Mouse (Mus musculus) embryonic stem cell, embryonic (primary cell): ENCODE measurements around the gene Megf9.

Source experiments
- CTCF ChIA-PET, 4 experiments: fragments of 300-600 bp in 2 of 4; fragments of 350-600 bp in 2 of 4; sonication (Branson Sonifier 250); formaldehyde crosslinking; loops; one replicate each; lab custom pipeline; 2022; ENCODE audit warnings: inconsistent platforms in 2 of 4; lab: Charles Lee
- POLR2A ChIA-PET, 4 experiments: fragments of 300-600 bp in 2 of 4; fragments of 350-600 bp in 2 of 4; sonication (Branson Sonifier 250); formaldehyde crosslinking; loops; one replicate each; lab custom pipeline; 2022; ENCODE audit warnings: antibody characterized with exemption in 4 of 4, inconsistent platforms in 1 of 4; lab: Charles Lee

Gene Megf9

GRCm38 (mm10) chr4:70391760-70392372 lies 142.9 kb downstream of the Megf9 start:
- POLR2A ChIA-PET, result no interaction called here
- CTCF ChIA-PET, result no interaction called here

GRCm38 (mm10) chr4:70391073-70391472 lies 143.7 kb downstream of the Megf9 start:
- CTCF ChIA-PET, result no interaction called here
- POLR2A ChIA-PET, result no interaction called here

DNA sequence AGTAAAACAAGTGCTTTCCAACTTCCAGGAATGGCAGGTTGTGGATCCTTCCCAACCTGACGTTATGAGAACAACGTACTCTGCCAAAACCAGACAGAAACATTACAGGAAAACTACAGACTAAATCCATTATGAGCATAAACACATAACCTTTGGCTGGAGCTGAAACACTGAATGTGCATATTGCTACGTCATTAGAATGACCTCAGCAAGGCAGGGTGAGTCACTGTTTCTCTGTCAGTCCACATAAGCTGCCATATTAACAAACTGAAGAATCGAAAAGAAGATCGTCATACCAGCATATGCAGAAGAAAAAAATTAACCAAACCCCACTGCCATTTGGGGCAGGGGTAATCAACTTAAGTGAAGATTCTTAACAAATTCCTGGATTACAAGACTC lies 148.6 kb downstream of the Megf9 start:
- POLR2A ChIA-PET, result no interaction called here
- CTCF ChIA-PET, result no interaction called here

DNA sequence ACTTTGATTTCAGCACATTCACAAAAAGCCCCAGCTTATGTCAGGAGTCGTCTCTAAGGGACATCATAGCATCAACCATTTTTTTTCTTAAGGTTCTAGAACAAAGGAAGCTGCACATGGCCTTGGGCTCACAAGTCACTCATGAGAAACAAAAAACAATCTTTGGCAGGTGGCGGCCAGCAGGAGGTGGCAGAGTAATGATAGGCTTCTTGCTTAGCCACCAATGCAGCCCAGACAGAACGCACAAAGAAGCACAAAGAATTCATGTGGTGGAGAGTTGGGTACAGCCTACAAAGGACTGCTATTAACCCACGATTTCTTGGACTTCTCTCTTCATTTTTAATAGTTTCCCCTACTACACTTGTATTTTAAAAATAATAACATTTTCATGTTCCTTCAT lies 157.4 kb downstream of the Megf9 start:
- CTCF ChIA-PET, result no interaction called here
- POLR2A ChIA-PET, result no interaction called here
